In the genomic region with DNA sequence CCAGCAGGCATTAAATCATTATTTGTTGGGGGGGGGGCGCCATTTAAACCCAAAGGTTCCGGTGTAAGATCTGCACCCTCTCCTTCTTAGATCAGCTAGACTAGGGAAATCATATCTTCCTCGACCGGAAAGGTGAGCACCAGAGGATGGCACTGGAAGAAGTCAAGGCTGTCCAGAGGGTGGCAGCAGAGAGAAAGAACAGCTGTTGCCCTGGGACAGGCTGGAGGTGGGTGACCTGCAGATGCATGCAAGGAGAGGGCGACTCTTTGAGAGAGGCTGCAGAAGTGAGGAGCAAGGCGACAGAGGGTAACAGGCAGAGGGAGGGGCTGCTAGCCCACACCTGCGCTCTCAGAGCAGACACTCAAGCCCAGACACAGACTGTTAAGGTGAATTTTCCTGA, we compare ENCODE assay signal across 7 mouse cellular contexts. TPM values are rescaled to one million over a fixed set of nuclear protein-coding genes. Genes with fewer than 3 reads are reported as not detected.
DNase-seq lines count a peak whose midpoint lies in the region; ATAC-seq lines count a peak whose summit lies in the region.

No protein-coding gene starts in this region.

- H3K4me1 ChIP-seq in forebrain, embryonic 12.5 days: peaks cover 11% of the 10 kb centered on the region
- H3K4me1 ChIP-seq in hindbrain, embryonic 14.5 days (replicated peaks; ENCODE audit: control insufficient read depth, insufficient read depth, low read length): no peaks in the 10 kb centered on the region
- H3K4me1 ChIP-seq in limb, embryonic 13.5 days: peaks cover 10% of the 10 kb centered on the region
- H3K4me1 ChIP-seq in midbrain, embryonic 15.5 days: peaks cover 9% of the 10 kb centered on the region

- peak; percentile 75 for ATAC-seq in forebrain, embryonic 12.5 days (ENCODE audit: low FRiP score)
- peak; percentile 55; the same call in 1 of the 2 replicates for ATAC-seq in hindbrain, embryonic 14.5 days (ENCODE audit: low FRiP score)
- peak; percentile 28; the same call in 1 of the 2 replicates for ATAC-seq in limb, embryonic 13.5 days (ENCODE audit: low FRiP score, low read depth)
- peak; percentile 71 for ATAC-seq in midbrain, embryonic 15.5 days (replicated peaks)

- WGBS in forebrain, embryonic 12.5 days: 16% methylated on average over 7 of the region's 7 CpGs
- 20% methylated on average over 7 of the region's 7 CpGs for WGBS in hindbrain, embryonic 14.5 days
- WGBS in limb, embryonic 13.5 days: 14% methylated on average over 7 of the region's 7 CpGs
- 14% methylated on average over 7 of the region's 7 CpGs for WGBS in midbrain, embryonic 15.5 days

- H3K4me3 ChIP-seq in forebrain, embryonic 12.5 days (replicated peaks): no peak overlapping the region
- H3K4me3 ChIP-seq in hindbrain, embryonic 14.5 days (replicated peaks; ENCODE audit: low read length): no peak overlapping the region
- no peak overlapping the region for H3K4me3 ChIP-seq in limb, embryonic 13.5 days
- no peak overlapping the region for H3K4me3 ChIP-seq in midbrain, embryonic 15.5 days

- no peak overlapping the region for H3K4me2 ChIP-seq in forebrain, embryonic 12.5 days
- no peak overlapping the region for H3K4me2 ChIP-seq in hindbrain, embryonic 14.5 days (replicated peaks)
- H3K4me2 ChIP-seq in limb, embryonic 13.5 days (replicated peaks): no peak overlapping the region
- H3K4me2 ChIP-seq in midbrain, embryonic 15.5 days: no peak overlapping the region

- no peak overlapping the region for H3K9ac ChIP-seq in forebrain, embryonic 12.5 days
- no peak overlapping the region for H3K9ac ChIP-seq in hindbrain, embryonic 14.5 days
- no peak overlapping the region for H3K9ac ChIP-seq in limb, embryonic 13.5 days
- no peak overlapping the region for H3K9ac ChIP-seq in midbrain, embryonic 15.5 days

- 0 out of 2 replicates have a peak, but pooled peaks cover 4% of the 10 kb centered on the region for H3K9me3 ChIP-seq in forebrain, embryonic 12.5 days
- no peaks in the 10 kb centered on the region for H3K9me3 ChIP-seq in hindbrain, embryonic 14.5 days (ENCODE audit: control insufficient read depth, low read length)
- peaks cover 5% of the 10 kb centered on the region; the same call in 1 of the 2 replicates for H3K9me3 ChIP-seq in limb, embryonic 13.5 days
- no peaks in the 10 kb centered on the region for H3K9me3 ChIP-seq in midbrain, embryonic 15.5 days

- no peaks in the 10 kb centered on the region for H3K36me3 ChIP-seq in forebrain, embryonic 12.5 days (replicated peaks)
- no peaks in the 10 kb centered on the region for H3K36me3 ChIP-seq in hindbrain, embryonic 14.5 days (replicated peaks; ENCODE audit: control insufficient read depth, insufficient read depth)
- H3K36me3 ChIP-seq in limb, embryonic 13.5 days: no peaks in the 10 kb centered on the region
- H3K36me3 ChIP-seq in midbrain, embryonic 15.5 days (replicated peaks): no peaks in the 10 kb centered on the region

- H3K27me3 ChIP-seq in forebrain, embryonic 12.5 days: peaks cover 26% of the 10 kb centered on the region
- no peaks in the 10 kb centered on the region; the same call in 1 of the 2 replicates for H3K27me3 ChIP-seq in hindbrain, embryonic 14.5 days (ENCODE audit: control insufficient read depth, insufficient read depth, low read length)
- peaks cover 7% of the 10 kb centered on the region; the same call in 1 of the 2 replicates for H3K27me3 ChIP-seq in limb, embryonic 13.5 days
- H3K27me3 ChIP-seq in midbrain, embryonic 15.5 days (replicated peaks): no peaks in the 10 kb centered on the region

- DNase-seq in NIH3T3 (ENCODE audit: low read depth): peak; percentile 21
- peak; percentile 78 for DNase-seq in brain, adult 2 months (ENCODE audit: low read depth, low spot score)
- no peak for DNase-seq in hindbrain, embryonic 14.5 days (ENCODE audit: low spot score)
- DNase-seq in spleen, postnatal 36 days (ENCODE audit: low spot score in 2 of 2): peak; percentile 59 to 69

- H3K27ac ChIP-seq in forebrain, embryonic 12.5 days: no peak overlapping the region
- no peak overlapping the region for H3K27ac ChIP-seq in hindbrain, embryonic 14.5 days
- no peak overlapping the region for H3K27ac ChIP-seq in limb, embryonic 13.5 days
- H3K27ac ChIP-seq in midbrain, embryonic 15.5 days: no peak overlapping the region

RNA-seq across cellular contexts. Expression of a gene that starts 8.2 kb away (rescaled TPM):
- 12.5 and 14.8 TPM in 2 replicates for polyA plus RNA-seq in forebrain, embryonic 12.5 days (2016; fragmentation: Nextera tagmentation; extraction: Ambion mirVana)
- polyA plus RNA-seq in hindbrain, embryonic 14.5 days (2014; fragmentation: Nextera tagmentation; extraction: Ambion mirVana): 84.4 and 90.5 TPM in 2 replicates
- polyA plus RNA-seq in limb, embryonic 13.5 days (2015; fragmentation: Nextera tagmentation; extraction: Ambion mirVana): 9.3 and 9.9 TPM in 2 replicates
- polyA plus RNA-seq in midbrain, embryonic 15.5 days (2015; fragmentation: Nextera tagmentation; extraction: Ambion mirVana): 38.4 and 47.2 TPM in 2 replicates
